Mouse (Mus musculus): ENCODE measurements at regions not wholly inside any gene's neighbourhood (a gene's known extent, or its start where the extent isn't known, plus 50 kb on each side); places are given as distances from the start of the nearest gene placed in this dataset.

- DNase-seq (ENCODE audit: low spot score) = no peak
Observed at GRCm38 (mm10) chr13:19883896-19884658, 60.0 kb upstream of the Gpr141 start.

- peak; percentile 6 for DNase-seq (ENCODE audit: low spot score)
Observed at GRCm38 (mm10) chr13:19882889-19883288, 58.8 kb upstream of the Gpr141 start.

DNA sequence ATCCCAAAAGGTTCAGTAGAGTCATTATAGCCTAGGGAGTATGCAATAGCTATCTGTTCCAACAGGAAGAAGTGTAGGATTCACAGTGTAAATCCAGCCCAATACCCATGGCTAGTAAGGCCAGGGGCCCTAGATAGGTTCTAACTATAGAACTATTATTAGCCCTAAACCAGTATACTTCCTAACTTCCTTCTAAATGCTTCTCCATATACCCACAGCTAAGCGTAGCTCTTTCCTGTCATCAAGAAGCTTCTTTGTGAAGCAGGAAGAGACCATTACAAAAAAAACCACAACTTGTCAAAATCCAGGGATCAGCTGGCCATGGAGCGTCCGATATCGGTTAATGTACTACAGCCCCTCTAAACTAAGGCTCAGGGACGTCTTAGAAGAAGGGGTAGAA, 57.7 kb upstream of the Gpr141 start:
- DNase-seq (ENCODE audit: low spot score) = no peak

GRCm38 (mm10) chr13:19874621-19875249, 50.7 kb upstream of the Gpr141 start:
- no peak for DNase-seq (ENCODE audit: low spot score)
